Mouse (Mus musculus) erythroblast, embryonic 14.5 days (primary cell): ENCODE measurements around the gene Cd47.

ENCODE experiments used
- GATA1 ChIP-seq: IDR thresholded peaks from 2 replicates; pipeline ENCODE4 v1.6.1; 2012; ENCODE audit warnings: low read length, inconsistent platforms, mixed read lengths
- TAL1 ChIP-seq: IDR thresholded peaks from 3 replicates; pipeline ENCODE4 v1.6.1; 2012; ENCODE audit warnings: low read length, inconsistent platforms, mixed read lengths

GRCm38 (mm10) chr16:49855836-49856503 lies 55.6 kb downstream of the Cd47 start:
- TF ChIP-seq TAL1: no peak
- TF ChIP-seq GATA1: no peak
